Mouse (Mus musculus) liver, adult 2 months (tissue): ENCODE measurements around the gene Gm5089. TPM values are rescaled to one million over a fixed set of nuclear protein-coding genes. Genes with fewer than 3 reads are reported as not detected.

Experiments
- DNase-seq: peaks from one replicate; pipeline ENCODE4 v3.0.0-alpha.2; 2011; ENCODE audit warnings: low read depth, low spot score; ENCODE audit errors: extremely low read depth
- H3K27ac ChIP-seq: fragments of 200-500 bp; replicated peaks from 2 replicates; pipeline ENCODE4 v1.5.1; 2012; ENCODE audit warnings: low read depth, mild to moderate bottlenecking, control low read depth, inconsistent platforms, low read length; ENCODE audit not compliant: insufficient read depth
- H3K27me3 ChIP-seq: fragments of 200-500 bp; 2 replicates; pipeline ENCODE4 v1.6.1; 2012; ENCODE audit warnings: mild to moderate bottlenecking, moderate library complexity, low read length, inconsistent platforms; ENCODE audit not compliant: control insufficient read depth, insufficient read depth
- H3K36me3 ChIP-seq: fragments of 200-500 bp; 2 replicates; pipeline ENCODE4 v1.6.1; 2012; ENCODE audit warnings: low read length, inconsistent platforms; ENCODE audit not compliant: control insufficient read depth, insufficient read depth
- H3K4me1 ChIP-seq: fragments of 200-500 bp; 2 replicates; pipeline ENCODE4 v1.6.1; 2011; ENCODE audit warnings: low read length; ENCODE audit not compliant: control insufficient read depth, insufficient read depth
- H3K4me3 ChIP-seq: fragments of 200-500 bp; 2 replicates; pipeline ENCODE4 v1.5.1; 2011; ENCODE audit warnings: low read depth, mild to moderate bottlenecking, control low read depth, low read length, moderate library complexity; ENCODE audit not compliant: insufficient read depth
- H3K79me2 ChIP-seq: fragments of 200-500 bp; 2 replicates; pipeline ENCODE4 v1.6.1; 2012; ENCODE audit warnings: inconsistent platforms, mild to moderate bottlenecking, low read length, moderate library complexity; ENCODE audit not compliant: control insufficient read depth, insufficient read depth
- H3K9ac ChIP-seq: fragments of 200-500 bp; 2 replicates; pipeline ENCODE4 v1.6.1; 2012; ENCODE audit warnings: low read depth, mild to moderate bottlenecking, control low read depth, inconsistent platforms, low read length
- CTCF ChIP-seq: fragments of 200-500 bp; IDR thresholded peaks from 2 replicates; pipeline ENCODE4 v1.5.1; 2011; ENCODE audit warnings: low read depth, low read length, control low read depth
- POLR2A ChIP-seq: fragments of 200-500 bp; IDR thresholded peaks from 2 replicates; pipeline ENCODE4 v1.6.1; 2011; ENCODE audit warnings: low read length, control low read depth; ENCODE audit not compliant: insufficient read depth; ENCODE audit errors: extremely low read depth
- WGBS: fragments of 180-500 bp; shearing (Covaris S2); methylation state at CpG from one replicate; pipeline ENCODE4 v1.1.7; 2018; 5-methylcytosine and 5-hydroxymethylcytosine counted together
- polyA plus RNA-seq: library from polyadenylated mRNA; depleted of rRNA; stranded (reverse); fragments of >200 nt; gene quantifications from 2 replicates; pipeline ENCODE4 v1.2.3, GENCODE M21; 2012
- total RNA-seq: library from RNA; depleted of rRNA; stranded (reverse); fragments of >200 nt; gene quantifications from 2 replicates; pipeline ENCODE4 v1.2.3, GENCODE M21; 2014

The Gm5089 gene
- total and polyA plus RNA-seq, 2 experiments: not detected

DNA sequence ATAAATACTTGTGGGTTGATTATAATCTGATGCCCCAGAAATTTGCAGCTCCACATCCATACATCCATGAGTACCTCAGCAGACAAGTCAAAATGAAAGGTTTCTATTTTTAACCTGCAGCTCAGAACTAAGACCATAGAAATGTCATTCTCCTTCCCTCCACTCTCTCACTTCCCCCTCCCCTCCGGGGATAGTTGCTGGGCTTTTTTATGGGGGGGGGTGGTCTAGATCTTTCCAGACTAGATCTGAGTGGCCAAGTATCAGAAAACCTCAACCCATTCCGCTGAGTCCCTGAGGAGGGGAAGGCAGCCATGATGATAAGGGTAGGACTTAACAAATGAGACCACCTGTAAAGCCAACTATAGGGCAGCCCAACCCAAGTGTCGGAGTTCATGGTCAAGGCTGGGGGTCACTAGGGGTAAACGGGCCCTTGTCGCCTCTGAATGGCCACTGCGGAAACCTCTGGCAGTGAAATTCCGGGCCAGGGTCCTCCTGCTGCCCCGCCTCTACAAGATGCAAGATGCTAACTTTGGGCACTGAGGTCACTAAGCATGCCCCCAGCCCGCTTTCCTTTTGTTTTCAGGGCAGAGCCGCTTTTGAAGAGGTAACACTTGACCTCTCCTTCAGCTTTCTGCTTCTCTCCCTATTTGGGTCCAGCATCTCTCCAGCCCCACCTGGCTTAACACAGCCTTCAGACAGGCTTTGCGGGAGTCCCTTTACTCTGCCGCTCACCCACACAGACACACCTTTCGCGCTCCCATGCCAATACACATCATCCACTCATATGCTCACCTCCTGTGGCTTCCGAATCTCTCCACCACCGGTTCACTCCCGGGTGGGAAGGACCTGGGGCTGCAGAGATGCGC lies 32.9 kb upstream of the Gm5089 start:
- Histone ChIP-seq H3K79me2 (no peaks in the 10 kb centered on the region), H3K4me1 (no peaks in the 10 kb centered on the region), H3K27me3 (peaks cover 27% of the 10 kb centered on the region), H3K9ac (no peak overlapping the region), H3K27ac (no peak overlapping the region), H3K36me3 (no peaks in the 10 kb centered on the region), H3K4me3 (no peak overlapping the region)
- TF ChIP-seq POLR2A (no peak), CTCF (no peak)
- WGBS: 7% methylated on average over 18 of the region's 18 CpGs
- no peak for DNase-seq

DNA sequence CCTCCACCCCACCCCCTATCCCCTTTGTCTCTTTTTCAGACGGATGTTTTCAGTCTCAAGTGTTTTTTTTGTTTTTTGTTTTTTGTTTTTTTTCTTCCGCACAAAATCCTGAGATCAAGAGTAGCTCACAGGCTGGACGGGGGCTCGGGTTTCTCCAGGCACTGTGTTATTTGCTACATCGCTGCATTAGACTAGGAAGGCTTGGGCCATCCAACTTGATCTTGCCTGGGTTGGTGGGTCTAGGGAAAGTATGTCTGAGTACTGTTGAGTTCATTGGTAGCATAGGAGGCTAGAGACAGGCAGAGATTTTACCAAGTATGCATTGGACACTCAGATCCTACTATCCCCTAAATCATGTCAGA lies 32.1 kb upstream of the Gm5089 start:
- Histone ChIP-seq H3K4me3 (no peak overlapping the region), H3K4me1 (no peaks in the 10 kb centered on the region), H3K9ac (no peak overlapping the region), H3K27ac (no peak overlapping the region), H3K79me2 (no peaks in the 10 kb centered on the region), H3K27me3 (peaks cover 33% of the 10 kb centered on the region), H3K36me3 (no peaks in the 10 kb centered on the region)
- WGBS: 11% methylated on average over 5 of the region's 5 CpGs
- no peak for DNase-seq
- TF ChIP-seq CTCF (no peak), POLR2A (no peak)

DNA sequence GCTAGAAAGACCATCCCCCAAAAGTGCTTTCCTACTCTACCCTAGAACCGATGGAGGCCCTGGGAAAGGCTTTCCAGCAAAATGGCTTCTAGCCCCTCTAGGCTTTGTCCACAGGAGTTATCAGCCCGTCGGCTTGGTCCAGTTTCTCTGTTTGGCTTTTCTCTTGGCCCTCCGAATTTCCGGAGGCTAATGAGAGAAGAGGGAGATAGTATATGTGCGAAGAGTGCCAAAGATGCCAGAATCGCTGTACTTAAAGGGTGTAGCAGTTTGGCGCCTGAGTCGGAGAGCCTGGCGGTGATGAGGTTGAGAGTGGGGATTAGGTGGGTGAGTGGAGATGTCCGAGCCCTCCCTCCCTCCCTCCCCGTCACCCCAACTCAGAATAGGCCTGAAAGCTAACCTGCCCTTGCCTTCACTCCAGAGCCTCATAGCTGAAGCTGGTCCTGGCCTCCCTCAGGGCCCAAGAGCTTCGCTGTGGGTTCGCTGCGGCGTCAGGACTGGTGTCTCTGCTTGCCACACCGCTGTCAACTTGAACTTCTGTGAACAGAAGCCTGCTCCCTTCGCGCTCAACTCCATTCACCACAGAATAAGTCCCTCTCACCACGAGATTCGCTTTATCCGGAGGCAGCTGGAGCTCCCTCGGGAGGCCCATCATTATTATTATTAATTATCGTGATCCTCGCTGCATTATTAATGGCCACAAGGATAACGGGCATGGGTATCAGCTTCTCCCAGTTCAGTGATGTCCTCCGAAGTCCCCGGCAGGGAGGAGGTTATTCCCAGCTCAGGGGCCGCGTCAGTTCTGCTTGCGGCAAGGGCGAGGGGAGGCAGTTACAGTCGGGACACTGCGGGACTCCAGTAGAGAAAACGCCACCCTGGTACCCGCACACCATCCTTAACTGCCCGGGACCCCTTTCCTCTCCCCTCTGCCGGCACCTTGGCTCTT lies 31.4 kb upstream of the Gm5089 start:
- Histone ChIP-seq H3K4me1 (no peaks in the 10 kb centered on the region), H3K27ac (no peak overlapping the region), H3K9ac (no peak overlapping the region), H3K36me3 (no peaks in the 10 kb centered on the region), H3K79me2 (no peaks in the 10 kb centered on the region), H3K4me3 (no peak overlapping the region), H3K27me3 (peaks cover 30% of the 10 kb centered on the region)
- no peak for TF ChIP-seq CTCF
- TF ChIP-seq POLR2A: no peak
- 3% methylated on average over 38 of the region's 38 CpGs for WGBS
- no peak for DNase-seq

DNA sequence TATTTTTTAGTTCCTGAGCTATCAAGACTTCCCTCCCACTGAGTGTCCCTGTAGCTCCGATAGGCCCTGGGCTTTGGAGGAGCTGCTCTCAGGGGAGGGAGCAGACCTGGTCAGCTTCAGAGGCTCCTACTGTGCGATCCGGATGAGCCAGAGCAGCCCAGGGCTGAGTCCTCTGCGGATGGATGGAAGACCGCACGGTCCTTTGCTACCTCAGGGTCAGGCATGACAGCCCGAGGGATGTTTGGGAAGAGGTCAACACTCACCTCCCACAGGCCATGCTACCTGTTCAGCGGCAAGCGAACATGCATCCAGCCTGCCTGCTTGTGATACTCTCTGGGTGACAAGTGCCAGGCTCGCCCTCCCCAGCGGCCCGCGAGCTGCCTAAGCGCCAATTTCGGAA lies 30.3 kb upstream of the Gm5089 start:
- Histone ChIP-seq H3K27ac (no peak overlapping the region), H3K36me3 (no peaks in the 10 kb centered on the region), H3K4me1 (no peaks in the 10 kb centered on the region), H3K79me2 (no peaks in the 10 kb centered on the region), H3K9ac (no peak overlapping the region), H3K4me3 (no peak overlapping the region), H3K27me3 (peaks cover 31% of the 10 kb centered on the region)
- no peak for DNase-seq
- WGBS: 4% methylated on average over 15 of the region's 15 CpGs
- TF ChIP-seq CTCF: no peak
- no peak for TF ChIP-seq POLR2A

DNA sequence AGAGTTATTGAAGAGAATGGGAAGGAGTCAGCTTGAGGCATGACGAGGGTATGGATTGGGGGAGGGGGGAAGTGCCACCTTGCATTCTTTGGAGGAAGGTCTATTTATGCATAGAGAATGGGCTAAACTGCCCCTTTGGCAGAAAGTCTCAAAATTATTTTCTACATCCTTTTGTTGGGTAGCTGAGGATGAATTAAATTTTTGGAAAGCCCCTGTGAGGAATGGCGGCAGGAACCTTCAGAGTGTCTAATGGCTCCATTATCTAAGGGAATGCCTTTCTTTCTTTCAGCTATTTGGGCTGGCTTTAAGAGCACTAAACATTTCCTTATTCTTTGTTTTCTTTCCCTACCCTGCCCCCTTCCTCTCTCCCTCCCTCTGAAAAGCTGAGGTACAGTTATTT lies 29.4 kb upstream of the Gm5089 start:
- Histone ChIP-seq H3K27me3 (peaks cover 39% of the 10 kb centered on the region), H3K4me3 (no peak overlapping the region)
- WGBS: 15% methylated on average over 2 of the region's 2 CpGs

More for the DNA sequence above, 29.4 kb upstream of the Gm5089 start:
- H3K9ac ChIP-seq: no peak overlapping the region
- no peak overlapping the region for H3K27ac ChIP-seq
- TF ChIP-seq CTCF (no peak), POLR2A (no peak)
- H3K79me2 ChIP-seq: no peaks in the 10 kb centered on the region
- H3K36me3 ChIP-seq: no peaks in the 10 kb centered on the region
- no peak for DNase-seq
- no peaks in the 10 kb centered on the region for H3K4me1 ChIP-seq
